In the genomic region with DNA sequence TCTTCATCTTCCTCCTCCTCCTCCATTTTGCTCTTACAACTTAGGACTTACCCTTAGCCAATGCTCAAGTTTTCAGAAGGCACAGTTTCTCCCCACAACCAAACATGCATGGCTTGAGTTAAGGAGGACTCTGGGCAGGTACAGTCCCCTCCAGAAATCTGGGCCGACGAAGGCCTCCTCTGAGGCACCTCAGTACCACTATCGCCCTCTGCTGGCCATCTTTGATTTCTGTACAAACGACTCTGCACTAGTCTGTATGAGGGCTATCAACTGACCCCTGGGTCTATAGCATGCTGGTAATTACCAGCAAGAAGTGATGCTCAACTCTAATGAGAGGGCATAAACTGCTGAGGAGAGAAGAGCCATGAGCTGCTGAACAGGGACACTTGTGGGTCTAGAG, we compare ENCODE assay signal across 8 mouse cellular contexts. TPM values are rescaled to one million over a fixed set of nuclear protein-coding genes. Genes with fewer than 3 reads are reported as not detected.
DNase-seq lines count a peak whose midpoint lies in the region; ATAC-seq and TF ChIP-seq lines count a peak whose summit lies in the region.

No protein-coding gene starts in this region.

- WGBS in midbrain, embryonic 10.5 days: 6% methylated on average over 4 of the region's 4 CpGs
- WGBS in midbrain, embryonic 15.5 days: 8% methylated on average over 4 of the region's 4 CpGs
- WGBS in hindbrain, postnatal 0 days: 8% methylated on average over 4 of the region's 4 CpGs
- WGBS in lung, embryonic 14.5 days: 8% methylated on average over 4 of the region's 4 CpGs

- peak; percentile 65 for DNase-seq in midbrain, embryonic 10.5 days (ENCODE audit: low spot score)
- peak; percentile 84 for DNase-seq in ZHBTc4 (ENCODE audit: low read depth, low spot score)
- peak; percentile 72 to 91 for DNase-seq in cerebellum, postnatal 25 days
- DNase-seq in hindbrain, postnatal 0 days (ENCODE audit: low spot score): peak; percentile 87
- DNase-seq in lung, embryonic 14.5 days: peak; percentile 88
- DNase-seq in right cerebral cortex, postnatal 14 days: peak; percentile 82

- no peaks in the 10 kb centered on the region for H3K36me3 ChIP-seq in midbrain, embryonic 10.5 days
- H3K36me3 ChIP-seq in midbrain, embryonic 15.5 days (replicated peaks): no peaks in the 10 kb centered on the region
- H3K36me3 ChIP-seq in hindbrain, postnatal 0 days (ENCODE audit: insufficient read depth, low read length): no peaks in the 10 kb centered on the region
- no peaks in the 10 kb centered on the region for H3K36me3 ChIP-seq in lung, embryonic 14.5 days (ENCODE audit: insufficient read depth)

- no peak overlapping the region for H3K27ac ChIP-seq in midbrain, embryonic 10.5 days (replicated peaks)
- H3K27ac ChIP-seq in midbrain, embryonic 15.5 days: no peak overlapping the region
- no peak overlapping the region for H3K27ac ChIP-seq in hindbrain, postnatal 0 days
- no peak overlapping the region for H3K27ac ChIP-seq in lung, embryonic 14.5 days (ENCODE audit: low read depth)

- no peak overlapping the region for H3K4me3 ChIP-seq in midbrain, embryonic 10.5 days
- H3K4me3 ChIP-seq in midbrain, embryonic 15.5 days: no peak overlapping the region
- no peak overlapping the region for H3K4me3 ChIP-seq in hindbrain, postnatal 0 days (ENCODE audit: low read length)
- no peak overlapping the region for H3K4me3 ChIP-seq in lung, embryonic 14.5 days (ENCODE audit: low read depth, low read length)

- ATAC-seq in midbrain, embryonic 15.5 days (replicated peaks): no peak
- ATAC-seq in hindbrain, postnatal 0 days: 0 out of 2 replicates have a peak, but pooled peaks have one; percentile 48
- ATAC-seq in lung, embryonic 14.5 days (ENCODE audit: insufficient read depth): no peak
- ATAC-seq in erythroblast, adult 5-6 weeks (replicated peaks; ENCODE audit: low FRiP score, poor library complexity, severe bottlenecking): no peak

- peak; percentile 80 for TF ChIP-seq CTCF in hindbrain, postnatal 0 days (IDR thresholded peaks at IDR 0.05; ENCODE audit: low read depth)
- peak; percentile 82 for TF ChIP-seq CTCF in lung, embryonic 14.5 days (IDR thresholded peaks at IDR 0.05; ENCODE audit: low read depth)

- no peak overlapping the region for H3K9ac ChIP-seq in midbrain, embryonic 15.5 days
- no peak overlapping the region for H3K9ac ChIP-seq in hindbrain, postnatal 0 days (replicated peaks; ENCODE audit: low read length)
- H3K9ac ChIP-seq in lung, embryonic 14.5 days: no peak overlapping the region

- H3K9me3 ChIP-seq in midbrain, embryonic 10.5 days (replicated peaks): no peaks in the 10 kb centered on the region
- H3K9me3 ChIP-seq in midbrain, embryonic 15.5 days: no peaks in the 10 kb centered on the region
- H3K9me3 ChIP-seq in hindbrain, postnatal 0 days (ENCODE audit: low read length): no peaks in the 10 kb centered on the region
- H3K9me3 ChIP-seq in lung, embryonic 14.5 days (ENCODE audit: low read depth, low read length): peaks cover 4% of the 10 kb centered on the region; the same call in 1 of the 2 replicates

- peaks cover 1% of the 10 kb centered on the region for H3K4me1 ChIP-seq in midbrain, embryonic 10.5 days
- no peaks in the 10 kb centered on the region for H3K4me1 ChIP-seq in midbrain, embryonic 15.5 days
- no peaks in the 10 kb centered on the region for H3K4me1 ChIP-seq in hindbrain, postnatal 0 days (ENCODE audit: insufficient read depth, low read length)
- no peaks in the 10 kb centered on the region for H3K4me1 ChIP-seq in lung, embryonic 14.5 days (ENCODE audit: insufficient read depth)

- peaks cover 13% of the 10 kb centered on the region for H3K27me3 ChIP-seq in midbrain, embryonic 10.5 days (ENCODE audit: low read depth, poor library complexity, severe bottlenecking)
- H3K27me3 ChIP-seq in midbrain, embryonic 15.5 days (replicated peaks): peaks cover 7% of the 10 kb centered on the region; the same call in 1 of the 2 replicates
- no peaks in the 10 kb centered on the region for H3K27me3 ChIP-seq in hindbrain, postnatal 0 days (ENCODE audit: insufficient read depth, low read length)
- H3K27me3 ChIP-seq in lung, embryonic 14.5 days (ENCODE audit: insufficient read depth, low read length): peaks cover under 1% of the 10 kb centered on the region

- no peak overlapping the region for H3K4me2 ChIP-seq in midbrain, embryonic 15.5 days
- no peak overlapping the region for H3K4me2 ChIP-seq in hindbrain, postnatal 0 days (ENCODE audit: low read depth, low read length)
- no peak overlapping the region for H3K4me2 ChIP-seq in lung, embryonic 14.5 days

RNA-seq across cellular contexts. Expression of a gene that starts 4.5 kb away (rescaled TPM):
- polyA plus RNA-seq in midbrain, embryonic 10.5 days (2016; fragmentation: Nextera tagmentation; extraction: Ambion mirVana): 0.04 and 0.09 TPM in 2 replicates
- 5.2 and 5.7 TPM in 2 replicates for polyA plus RNA-seq in midbrain, embryonic 15.5 days (2015; fragmentation: Nextera tagmentation; extraction: Ambion mirVana)
- 64.4 and 64.5 TPM in 2 replicates for total RNA-seq in hindbrain, postnatal 0 days (2014; rRNA removed)
- polyA plus RNA-seq in hindbrain, postnatal 0 days (2015; fragmentation: Nextera tagmentation; extraction: Ambion mirVana): 7.3 and 7.9 TPM in 2 replicates
- polyA plus RNA-seq in lung, embryonic 14.5 days (2014; fragmentation: Nextera tagmentation; extraction: Ambion mirVana): 0.14 and 0.20 TPM in 2 replicates
- not detected in 2 replicates for total RNA-seq in erythroblast, adult 5-6 weeks (2015; ENCODE audit: low replicate concordance)
- total RNA-seq in erythroblast, adult 5-6 weeks (2017; ENCODE audit: low replicate concordance): 0.17 and 0.28 TPM in 2 replicates

RNA-seq across cellular contexts. Expression of a gene that starts 47.4 kb away (rescaled TPM):
- 2.3 and 3.0 TPM in 2 replicates for polyA plus RNA-seq in midbrain, embryonic 10.5 days (2016; fragmentation: Nextera tagmentation; extraction: Ambion mirVana)
- 1.4 and 1.8 TPM in 2 replicates for polyA plus RNA-seq in midbrain, embryonic 15.5 days (2015; fragmentation: Nextera tagmentation; extraction: Ambion mirVana)
- total RNA-seq in hindbrain, postnatal 0 days (2014; rRNA removed): 1.8 and 2.7 TPM in 2 replicates
- 1.1 and 1.2 TPM in 2 replicates for polyA plus RNA-seq in hindbrain, postnatal 0 days (2015; fragmentation: Nextera tagmentation; extraction: Ambion mirVana)
- polyA plus RNA-seq in lung, embryonic 14.5 days (2014; fragmentation: Nextera tagmentation; extraction: Ambion mirVana): 6.0 and 6.6 TPM in 2 replicates
- 15.9 and 18.4 TPM in 2 replicates for total RNA-seq in erythroblast, adult 5-6 weeks (2015; ENCODE audit: low replicate concordance)
- total RNA-seq in erythroblast, adult 5-6 weeks (2017; ENCODE audit: low replicate concordance): 23.1 and 25.4 TPM in 2 replicates
